In genomic region chr11:61305377-61305776, GRCm38 (mm10) we compare ENCODE assay signal across 9 mouse cellular contexts. TPM values are rescaled to one million over a fixed set of nuclear protein-coding genes. Genes with fewer than 3 reads are reported as not detected.
A peak's percentile ranks its signal among the peaks of the same experiment; 100 is the strongest.
DNase-seq lines count a peak whose midpoint lies in the region; ATAC-seq and TF ChIP-seq lines count a peak whose summit lies in the region.
"Had no signal": no experiment of that assay in that cellular context is flagged by ENCODE, and none has a peak within 500 bp of the region (broad histone marks: within the 10 kb centered on the region; RNA-seq: fewer than 3 reads in every experiment).

No protein-coding gene starts in this region.

- TF ChIP-seq CTCF in heart, postnatal 0 days (IDR thresholded peaks at IDR 0.05; ENCODE audit: low read depth): peak; percentile 19; the same call in 1 of the 2 replicates
- TF ChIP-seq CTCF in bone marrow, adult 2 months (IDR thresholded peaks at IDR 0.05; ENCODE audit: control insufficient read depth, insufficient read depth, low read length): peak; percentile 37
- peak; percentile 27; the same call in 1 of the 2 replicates for TF ChIP-seq CTCF in small intestine, adult 2 months (IDR thresholded peaks at IDR 0.05; ENCODE audit: extremely low read depth, insufficient read length, insufficient replicate concordance, low read depth, low read length)

- no peak overlapping the region for H3K4me3 ChIP-seq in heart, postnatal 0 days (ENCODE audit: low read depth, low read length)
- no peak overlapping the region for H3K4me3 ChIP-seq in heart, embryonic 11.5 days (ENCODE audit: low read depth, low read length)
- H3K4me3 ChIP-seq in bone marrow, adult 2 months (replicated peaks; ENCODE audit: control insufficient read depth, low read depth, low read length): no peak overlapping the region
- no peak overlapping the region for H3K4me3 ChIP-seq in small intestine, adult 2 months (ENCODE audit: low read depth, low read length)
- no peak overlapping the region for H3K4me3 ChIP-seq in limb, embryonic 10.5 days

- WGBS in heart, postnatal 0 days: 81% methylated on average over 4 of the region's 4 CpGs
- WGBS in heart, embryonic 11.5 days (ENCODE audit: insufficient replicate concordance): 77% methylated on average over 4 of the region's 4 CpGs
- WGBS in bone marrow, adult 2 months: 64% methylated on average over 4 of the region's 4 CpGs
- 75% methylated on average over 4 of the region's 4 CpGs for WGBS in small intestine, adult 2 months
- WGBS in limb, embryonic 10.5 days: 80% methylated on average over 4 of the region's 4 CpGs

- TF ChIP-seq EP300 in heart, postnatal 0 days (IDR thresholded peaks at IDR 0.05; ENCODE audit: low read depth): no peak

- ATAC-seq in heart, postnatal 0 days (ENCODE audit: insufficient read depth, low read depth): no peak
- ATAC-seq in heart, embryonic 11.5 days (replicated peaks; ENCODE audit: insufficient number of reproducible peaks, low FRiP score, low TSS enrichment): no peak

- no peaks in the 10 kb centered on the region for H3K36me3 ChIP-seq in heart, postnatal 0 days (replicated peaks; ENCODE audit: control insufficient read depth, insufficient read depth, low read length)
- no peaks in the 10 kb centered on the region for H3K36me3 ChIP-seq in heart, embryonic 11.5 days (ENCODE audit: control insufficient read depth, insufficient read depth, low read length)
- H3K36me3 ChIP-seq in small intestine, adult 2 months (ENCODE audit: control insufficient read depth, insufficient read depth, low read length): no peaks in the 10 kb centered on the region
- no peaks in the 10 kb centered on the region for H3K36me3 ChIP-seq in limb, embryonic 10.5 days

- no peak for TF ChIP-seq POLR2A in bone marrow, adult 2 months (IDR thresholded peaks at IDR 0.05; ENCODE audit: borderline replicate concordance, control insufficient read depth, low read depth, low read length)
- no peak for TF ChIP-seq POLR2A in small intestine, adult 2 months (IDR thresholded peaks at IDR 0.05; ENCODE audit: low read depth, low read length)

- no peak overlapping the region for H3K4me2 ChIP-seq in heart, postnatal 0 days (ENCODE audit: low read depth, low read length)
- no peak overlapping the region for H3K4me2 ChIP-seq in heart, embryonic 11.5 days

- H3K9me3 ChIP-seq in heart, postnatal 0 days (replicated peaks; ENCODE audit: control insufficient read depth, low read length): no peaks in the 10 kb centered on the region
- H3K9me3 ChIP-seq in heart, embryonic 11.5 days (replicated peaks; ENCODE audit: control insufficient read depth, low read length): no peaks in the 10 kb centered on the region
- no peaks in the 10 kb centered on the region for H3K9me3 ChIP-seq in limb, embryonic 10.5 days (replicated peaks)

- no peak overlapping the region for H3K9ac ChIP-seq in heart, postnatal 0 days (replicated peaks; ENCODE audit: low read depth, low read length)
- no peak overlapping the region for H3K9ac ChIP-seq in heart, embryonic 11.5 days (ENCODE audit: low read depth, low read length)

- H3K27me3 ChIP-seq in heart, postnatal 0 days (ENCODE audit: control insufficient read depth, insufficient read depth, low read length): no peaks in the 10 kb centered on the region
- H3K27me3 ChIP-seq in heart, embryonic 11.5 days (ENCODE audit: control insufficient read depth, insufficient read depth, low read length): no peaks in the 10 kb centered on the region
- no peaks in the 10 kb centered on the region for H3K27me3 ChIP-seq in small intestine, adult 2 months (ENCODE audit: control insufficient read depth, insufficient read depth, low read length)
- no peaks in the 10 kb centered on the region for H3K27me3 ChIP-seq in limb, embryonic 10.5 days (ENCODE audit: low read depth, poor library complexity, severe bottlenecking)

- H3K4me1 ChIP-seq in heart, postnatal 0 days (ENCODE audit: control insufficient read depth, insufficient read depth): peaks cover 9% of the 10 kb centered on the region
- H3K4me1 ChIP-seq in heart, embryonic 11.5 days (ENCODE audit: control insufficient read depth, insufficient read depth, low read length): 0 out of 2 replicates have a peak, but pooled peaks cover 5% of the 10 kb centered on the region
- no peaks in the 10 kb centered on the region; the same call in 1 of the 2 replicates for H3K4me1 ChIP-seq in bone marrow, adult 2 months (ENCODE audit: control insufficient read depth, insufficient read depth, low read length)
- peaks cover 5% of the 10 kb centered on the region; the same call in 1 of the 2 replicates for H3K4me1 ChIP-seq in small intestine, adult 2 months (ENCODE audit: control insufficient read depth, insufficient read depth, insufficient read length, low read length)
- H3K4me1 ChIP-seq in limb, embryonic 10.5 days: peaks cover 15% of the 10 kb centered on the region

- DNase-seq in heart, postnatal 0 days (ENCODE audit: low spot score): no peak
- peak; percentile 62 to 75 for DNase-seq in CD8-positive naive resting alpha-beta T cell, adult 2 months (ENCODE audit: low read depth in 2 of 2, low spot score in 2 of 2)
- DNase-seq in kidney, postnatal 36 days: peak; percentile 65 to 84
- no peak for DNase-seq in Muller cell, postnatal 12 days (ENCODE audit: inconsistent ontology term)
- DNase-seq in limb, embryonic 10.5 days (ENCODE audit: low spot score): no peak

- H3K27ac ChIP-seq in heart, postnatal 0 days (ENCODE audit: low read depth): no peak overlapping the region
- no peak overlapping the region for H3K27ac ChIP-seq in heart, embryonic 11.5 days (ENCODE audit: low read depth, low read length)
- H3K27ac ChIP-seq in bone marrow, adult 2 months (ENCODE audit: control insufficient read depth, insufficient read depth, low read depth, low read length, poor library complexity): no peak overlapping the region
- no peak overlapping the region for H3K27ac ChIP-seq in small intestine, adult 2 months (ENCODE audit: insufficient read depth, low read depth, low read length)
- H3K27ac ChIP-seq in limb, embryonic 10.5 days: no peak overlapping the region
- H3K27ac ChIP-seq: macrophage had no signal

RNA-seq across cellular contexts. Expression of gene Slc47a2, which starts 37.3 kb away (rescaled TPM):
- not detected in 2 replicates for total RNA-seq in heart, postnatal 0 days (2014; rRNA removed; ENCODE audit: low replicate concordance)
- polyA plus RNA-seq in heart, postnatal 0 days (2015; fragmentation: Nextera tagmentation; extraction: Ambion mirVana): 0.04 and 0.14 TPM in 2 replicates
- polyA plus RNA-seq in heart, embryonic 11.5 days (2014; fragmentation: Nextera tagmentation; extraction: Ambion mirVana): 0.19 TPM in 1 of 2 replicates, not detected in the other
- not detected in 2 replicates for polyA plus RNA-seq in bone marrow, adult 2 months (2011; ENCODE audit: insufficient read depth, insufficient read length, low replicate concordance, missing spikeins)
- polyA plus RNA-seq in small intestine, adult 2 months (2012; rRNA removed): 0.06 TPM in 1 of 2 replicates, not detected in the other
- not detected in 2 replicates for polyA plus RNA-seq in limb, embryonic 10.5 days (2016; fragmentation: Nextera tagmentation; extraction: Ambion mirVana)
- polyA plus RNA-seq: macrophage had no signal

RNA-seq across cellular contexts. Expression of gene Aldh3a2, which starts 38.1 kb away (rescaled TPM):
- total RNA-seq in heart, postnatal 0 days (2014; rRNA removed; ENCODE audit: low replicate concordance): 36.0 and 48.9 TPM in 2 replicates
- 28.6 and 29.1 TPM in 2 replicates for polyA plus RNA-seq in heart, postnatal 0 days (2015; fragmentation: Nextera tagmentation; extraction: Ambion mirVana)
- 26.1 and 33.5 TPM in 2 replicates for polyA plus RNA-seq in heart, embryonic 11.5 days (2014; fragmentation: Nextera tagmentation; extraction: Ambion mirVana)
- 7.2 and 18.9 TPM in 2 replicates for polyA plus RNA-seq in bone marrow, adult 2 months (2011; ENCODE audit: insufficient read depth, insufficient read length, low replicate concordance, missing spikeins)
- polyA plus RNA-seq in small intestine, adult 2 months (2012; rRNA removed): 68.2 and 166 TPM in 2 replicates
- polyA plus RNA-seq in limb, embryonic 10.5 days (2016; fragmentation: Nextera tagmentation; extraction: Ambion mirVana): 12.7 and 15.1 TPM in 2 replicates

Comparison
In these comparisons a context has a peak if more than half of its experiments do, and no peak if none do; other contexts are left out.
1. DNase-seq: peak in CD8-positive naive resting alpha-beta T cell, adult 2 months (2 of 2) and kidney, postnatal 36 days (2 of 2); none in heart, postnatal 0 days (single experiment), Muller cell, postnatal 12 days (single experiment) and limb, embryonic 10.5 days (single experiment).
2. Peak in every context shown above with its lines, with median percentiles within 50 percentile points of each other: CTCF ChIP-seq.